Mouse (Mus musculus) adrenal gland, postnatal 25 days (tissue): ENCODE data around the gene Gm36079. TPM values are rescaled to one million over a fixed set of nuclear protein-coding genes. Genes with fewer than 3 reads are reported as not detected.
"Not testable (repeated sequence)": the region's sequence is repeated elsewhere in the genome, so short reads cannot be mapped to it uniquely, and the experiment has no call there.

Experiments
- DNase-seq: peaks from one replicate; pipeline ENCODE4 v3.0.0; 2021; ENCODE audit warnings: mixed read lengths
- long read RNA-seq: library from polyadenylated mRNA; stranded (forward); transcript quantifications from one replicate; pipeline ENCODE4 v2.0.0, GENCODE M21; 2021
- total RNA-seq: library from RNA; stranded (reverse); gene quantifications from 2 replicates; pipeline ENCODE4 v1.2.3, GENCODE M21; 2021

The Gm36079 gene
- total RNA-seq: not detected in 2 replicates
- long read RNA-seq: 0 reads

GRCm38 (mm10) chr13:120026911-120027310 is at the start of gene Gm36079:
TSS of gene Gm36079 (minus strand) at chr13:120027011.
- DNase-seq: not testable (repeated sequence)

- not testable (repeated sequence) for DNase-seq
These were observed 44.1 kb upstream of the Gm36079 start for GRCm38 (mm10) chr13:120070878-120071277.

GRCm38 (mm10) chr13:120070012-120070598 is 43.3 kb upstream of the Gm36079 start:
- DNase-seq: not testable (repeated sequence)

- not testable (repeated sequence) for DNase-seq
These were observed 36.8 kb upstream of the Gm36079 start for GRCm38 (mm10) chr13:120063439-120064089.

GRCm38 (mm10) chr13:120062903-120063302 is 36.1 kb upstream of the Gm36079 start:
- not testable (repeated sequence) for DNase-seq

- not testable (repeated sequence) for DNase-seq
These were observed 25.3 kb upstream of the Gm36079 start, which contains the start of gene Gm21188 for GRCm38 (mm10) chr13:120052085-120052484. TSS of gene Gm21188 (minus strand) at chr13:120052194.

GRCm38 (mm10) chr13:120048608-120049007 is 21.8 kb upstream of the Gm36079 start:
- not testable (repeated sequence) for DNase-seq

- not testable (repeated sequence) for DNase-seq
These were observed 21.4 kb upstream of the Gm36079 start for GRCm38 (mm10) chr13:120048186-120048585.

GRCm38 (mm10) chr13:120046422-120047209 is 19.8 kb upstream of the Gm36079 start:
- not testable (repeated sequence) for DNase-seq

- peak; percentile 49 for DNase-seq
These were observed 14.3 kb upstream of the Gm36079 start for GRCm38 (mm10) chr13:120041145-120041544.

GRCm38 (mm10) chr13:120037881-120038280 is 11.1 kb upstream of the Gm36079 start:
- not testable (repeated sequence) for DNase-seq

GRCm38 (mm10) chr13:120036577-120037115 is 9.8 kb upstream of the Gm36079 start:
- not testable (repeated sequence) for DNase-seq

GRCm38 (mm10) chr13:120035151-120035550 is 8.3 kb upstream of the Gm36079 start:
- DNase-seq: not testable (repeated sequence)

- DNase-seq: not testable (repeated sequence)
These were observed 7.8 kb upstream of the Gm36079 start for GRCm38 (mm10) chr13:120034637-120035036.

GRCm38 (mm10) chr13:120033516-120034190 is 6.8 kb upstream of the Gm36079 start:
- peak; percentile 4 for DNase-seq

- DNase-seq: not testable (repeated sequence)
These were observed 4.9 kb upstream of the Gm36079 start for GRCm38 (mm10) chr13:120031676-120032075.

GRCm38 (mm10) chr13:120027368-120027767 is 557 bp upstream of the Gm36079 start:
- not testable (repeated sequence) for DNase-seq

- not testable (repeated sequence) for DNase-seq
These were observed 438 bp downstream of the Gm36079 start for GRCm38 (mm10) chr13:120026373-120026772.

GRCm38 (mm10) chr13:120025576-120025975 is 1.2 kb downstream of the Gm36079 start:
- DNase-seq: not testable (repeated sequence)

GRCm38 (mm10) chr13:120025004-120025403 is 1.8 kb downstream of the Gm36079 start:
- not testable (repeated sequence) for DNase-seq

GRCm38 (mm10) chr13:120024581-120024980 is 2.2 kb downstream of the Gm36079 start:
- DNase-seq: not testable (repeated sequence)

- DNase-seq: not testable (repeated sequence)
These were observed 5.3 kb downstream of the Gm36079 start for GRCm38 (mm10) chr13:120021477-120021876.
